Mouse (Mus musculus) neural tube, embryonic 11.5 days (tissue): ENCODE measurements at regions not wholly inside any gene's neighbourhood (a gene's known extent, or its start where the extent isn't known, plus 50 kb on each side); places are given as distances from the start of the nearest gene placed in this dataset.

Experiments
- ATAC-seq: fragments of 200-750 bp; cut with Nextera tagmentation; 2 replicates; pipeline ENCODE4 v1.8.0; 2017; ENCODE audit warnings: moderate number of reproducible peaks, mild to moderate bottlenecking, moderate TSS enrichment, moderate library complexity; ENCODE audit not compliant: insufficient read depth, low FRiP score, low TSS enrichment
- DNase-seq: peaks from one replicate; pipeline ENCODE4 v3.0.0-alpha.2; 2015; ENCODE audit warnings: low spot score
- H3K27ac ChIP-seq: fragments of 300-500 bp; sonication (generic); 2 replicates; pipeline ENCODE4 v1.5.1; 2014; ENCODE audit warnings: low read depth, mild to moderate bottlenecking, low read length
- H3K27me3 ChIP-seq: fragments of 300-500 bp; sonication (generic); 2 replicates; pipeline ENCODE4 v1.6.1; 2014; ENCODE audit warnings: mild to moderate bottlenecking, low read length, mixed read lengths; ENCODE audit not compliant: control insufficient read depth, insufficient read depth
- H3K36me3 ChIP-seq: fragments of 300-500 bp; sonication (generic); 2 replicates; pipeline ENCODE4 v1.6.1; 2014; ENCODE audit warnings: mild to moderate bottlenecking, low read length, moderate library complexity, mixed read lengths; ENCODE audit not compliant: control insufficient read depth, insufficient read depth
- H3K4me1 ChIP-seq: fragments of 300-500 bp; sonication (generic); 2 replicates; pipeline ENCODE4 v1.6.1; 2014; ENCODE audit warnings: low read length, mixed read lengths; ENCODE audit not compliant: control insufficient read depth, insufficient read depth
- H3K4me2 ChIP-seq: fragments of 300-500 bp; sonication (generic); 2 replicates; pipeline ENCODE4 v1.6.1; 2014; ENCODE audit warnings: low read depth, mild to moderate bottlenecking, moderate library complexity
- H3K4me3 ChIP-seq: fragments of 300-500 bp; sonication (generic); 2 replicates; pipeline ENCODE4 v1.5.1; 2014; ENCODE audit warnings: low read depth, low read length
- H3K9ac ChIP-seq: fragments of 300-500 bp; sonication (generic); 2 replicates; pipeline ENCODE4 v1.6.1; 2014; ENCODE audit warnings: mild to moderate bottlenecking, low read length
- H3K9me3 ChIP-seq: fragments of 300-500 bp; sonication (generic); 2 replicates; pipeline ENCODE4 v1.6.1; 2016; ENCODE audit warnings: low read length; ENCODE audit not compliant: control insufficient read depth
- WGBS: fragments of 180-500 bp; shearing (Covaris S2); extraction: QIAGEN DNeasy Blood & Tissue Kit; methylation state at CpG from one replicate; pipeline ENCODE4 v1.1.7; 2014; 5-methylcytosine and 5-hydroxymethylcytosine counted together

DNA sequence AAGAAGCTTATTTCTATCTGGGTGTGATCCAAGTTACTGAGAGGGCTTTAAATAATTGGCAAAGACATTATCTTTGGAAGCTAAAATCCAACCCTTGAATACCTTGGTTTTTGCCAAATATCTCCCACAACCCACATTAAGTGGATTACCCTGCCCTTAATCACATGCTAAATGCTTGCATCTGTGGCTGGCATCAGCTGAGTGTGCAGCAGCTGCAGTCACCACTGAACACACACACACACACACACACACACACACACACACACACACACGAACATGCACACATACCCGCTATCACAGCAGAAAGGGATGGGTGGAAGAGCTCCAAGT, 124.7 kb upstream of the Cpeb2 start:
- H3K9me3 ChIP-seq: no peaks in the 10 kb centered on the region
- 89% methylated on average over 2 of the region's 2 CpGs for WGBS
- no peaks in the 10 kb centered on the region for H3K4me1 ChIP-seq
- no peaks in the 10 kb centered on the region for H3K36me3 ChIP-seq
- H3K4me2 ChIP-seq: no peak overlapping the region
- no peak overlapping the region for H3K9ac ChIP-seq
- no peak overlapping the region for H3K27ac ChIP-seq
- H3K4me3 ChIP-seq: no peak overlapping the region
- ATAC-seq (no peak), DNase-seq (no peak)
- H3K27me3 ChIP-seq: no peaks in the 10 kb centered on the region

DNA sequence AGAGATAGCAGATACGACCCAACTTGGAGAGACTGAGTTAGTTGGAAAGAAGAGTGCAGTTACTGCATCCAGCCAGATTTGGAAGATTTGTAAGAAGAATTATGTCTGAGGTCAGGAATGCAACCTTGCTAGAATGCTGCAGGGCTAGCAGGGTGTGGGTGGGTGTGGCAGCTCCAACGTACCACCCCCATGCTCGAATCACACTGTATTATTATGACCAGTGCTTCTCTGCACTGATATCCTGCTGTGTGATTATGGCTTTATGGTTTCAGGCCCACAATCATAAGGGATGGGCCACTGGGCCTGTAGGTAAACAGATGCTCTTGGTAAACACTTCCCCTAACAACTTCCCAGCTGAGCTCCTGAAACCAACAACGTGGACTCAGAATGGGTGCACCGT, 122.8 kb upstream of the Cpeb2 start:
- no peaks in the 10 kb centered on the region for H3K9me3 ChIP-seq
- H3K27ac ChIP-seq: no peak overlapping the region
- H3K4me1 ChIP-seq: no peaks in the 10 kb centered on the region
- H3K4me2 ChIP-seq: no peak overlapping the region
- DNase-seq (no peak), ATAC-seq (no peak)
- H3K36me3 ChIP-seq: no peaks in the 10 kb centered on the region
- H3K27me3 ChIP-seq: no peaks in the 10 kb centered on the region
- H3K4me3 ChIP-seq: no peak overlapping the region
- 67% methylated on average over 5 of the region's 5 CpGs for WGBS
- H3K9ac ChIP-seq: no peak overlapping the region

DNA sequence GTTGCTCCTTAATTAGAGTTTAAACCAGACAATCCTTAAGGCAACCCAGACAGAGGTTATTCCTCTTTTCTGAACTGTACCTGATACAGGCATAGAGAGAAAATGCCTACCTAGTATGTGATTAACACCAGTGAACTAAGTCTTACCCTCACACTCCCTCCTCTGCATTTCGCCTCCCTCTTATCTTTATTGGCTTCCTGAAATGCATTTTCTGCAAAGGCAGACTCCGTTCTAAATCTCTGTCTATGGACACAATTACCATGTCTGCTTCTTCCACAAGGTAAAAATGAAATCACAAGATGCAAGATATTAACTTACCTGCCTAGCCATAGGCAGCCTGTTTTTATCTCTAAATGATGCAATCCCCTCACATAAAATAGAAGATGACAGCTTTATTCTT, 121.2 kb upstream of the Cpeb2 start:
- 92% methylated on average over 2 of the region's 2 CpGs for WGBS
- H3K9ac ChIP-seq: no peak overlapping the region
- no peak overlapping the region for H3K4me3 ChIP-seq

DNA sequence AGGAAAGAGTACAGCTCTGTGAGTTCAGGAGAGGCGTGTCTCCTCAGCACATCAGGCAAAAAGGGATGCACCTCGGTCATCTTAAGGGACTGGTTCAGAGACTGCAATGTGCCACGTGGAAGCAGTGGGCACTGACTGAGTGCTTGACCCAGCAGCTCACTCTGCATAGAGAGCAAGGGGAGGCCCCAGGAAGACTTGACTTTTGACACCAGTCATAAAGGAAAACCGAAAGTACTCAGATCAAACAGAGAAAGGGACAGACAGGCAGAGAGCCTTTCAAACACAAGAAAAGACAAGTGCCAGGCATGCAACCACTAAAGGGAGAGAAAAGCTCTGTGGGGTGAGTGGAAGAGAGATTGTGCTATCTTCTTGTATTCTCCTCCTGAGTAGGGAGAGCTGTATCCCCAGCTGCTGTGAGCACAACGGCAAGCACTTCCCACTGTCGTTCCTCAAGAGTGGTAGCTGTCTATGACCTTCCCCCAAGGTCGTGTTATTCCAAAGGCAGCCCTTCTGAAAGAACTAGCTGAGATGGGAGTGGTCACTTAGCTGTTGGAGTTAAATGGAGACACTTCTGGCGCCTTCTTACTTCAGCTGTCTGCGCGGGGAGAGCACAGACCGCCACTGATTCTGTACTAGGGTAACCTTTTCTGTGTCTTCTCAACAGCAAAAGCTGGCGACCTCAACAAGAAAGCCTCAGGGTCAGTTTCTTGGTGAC, 119.4 kb upstream of the Cpeb2 start:
- Histone ChIP-seq H3K9me3 (no peaks in the 10 kb centered on the region), H3K27me3 (no peaks in the 10 kb centered on the region), H3K27ac (no peak overlapping the region), H3K9ac (no peak overlapping the region), H3K4me3 (no peak overlapping the region), H3K36me3 (no peaks in the 10 kb centered on the region), H3K4me2 (no peak overlapping the region), H3K4me1 (no peaks in the 10 kb centered on the region)
- WGBS: 82% methylated on average over 12 of the region's 12 CpGs
- ATAC-seq: no peak
- DNase-seq: no peak

More for the DNA sequence above, 121.2 kb upstream of the Cpeb2 start:
- ATAC-seq: no peak
- DNase-seq: no peak
- Histone ChIP-seq H3K9me3 (no peaks in the 10 kb centered on the region), H3K4me2 (no peak overlapping the region), H3K27ac (no peak overlapping the region), H3K27me3 (no peaks in the 10 kb centered on the region), H3K36me3 (no peaks in the 10 kb centered on the region), H3K4me1 (no peaks in the 10 kb centered on the region)

DNA sequence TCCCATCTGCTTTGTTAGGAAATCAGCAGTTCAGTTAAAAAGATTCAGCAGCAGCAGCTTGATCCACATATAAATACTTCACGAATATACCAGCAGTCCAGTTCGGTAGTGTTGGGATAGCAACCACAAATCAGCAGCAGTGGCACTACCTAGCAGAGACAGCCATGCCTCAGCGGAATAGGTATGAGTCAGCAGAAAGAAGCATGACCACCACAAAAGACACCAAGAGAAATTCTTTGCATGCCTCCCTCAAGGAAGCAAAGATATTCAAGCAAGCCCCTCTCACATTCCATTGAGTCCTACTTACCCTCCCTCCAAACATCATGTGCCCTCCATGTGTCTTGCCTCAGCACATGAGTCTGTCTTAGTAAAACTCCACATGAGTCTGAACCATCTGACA, 117.5 kb upstream of the Cpeb2 start:
- Histone ChIP-seq H3K9ac (no peak overlapping the region), H3K4me1 (no peaks in the 10 kb centered on the region), H3K9me3 (no peaks in the 10 kb centered on the region), H3K27me3 (no peaks in the 10 kb centered on the region), H3K27ac (no peak overlapping the region), H3K36me3 (no peaks in the 10 kb centered on the region), H3K4me3 (no peak overlapping the region), H3K4me2 (no peak overlapping the region)
- 94% methylated on average over 3 of the region's 3 CpGs for WGBS
- DNase-seq: no peak
- ATAC-seq: no peak

DNA sequence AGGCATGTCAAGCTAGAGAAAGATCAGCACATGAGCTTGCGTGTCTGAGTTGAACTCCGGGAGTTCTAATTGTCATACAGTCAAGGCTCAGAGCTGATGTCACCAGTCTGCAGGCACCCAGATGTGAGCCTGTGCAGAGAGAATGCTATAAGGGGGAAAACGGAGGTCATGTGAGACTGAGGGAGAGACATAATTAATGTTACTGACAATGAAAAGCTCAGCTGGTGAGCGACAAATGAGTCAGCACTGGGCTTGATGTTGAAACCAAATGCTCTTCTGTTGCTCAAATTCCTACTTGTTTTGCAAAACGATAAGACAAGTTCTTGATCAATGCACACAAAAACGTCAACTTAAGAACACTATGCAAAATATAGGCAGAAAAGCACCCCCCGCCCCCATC, 116.1 kb upstream of the Cpeb2 start:
- ATAC-seq: peak; percentile 60

DNA sequence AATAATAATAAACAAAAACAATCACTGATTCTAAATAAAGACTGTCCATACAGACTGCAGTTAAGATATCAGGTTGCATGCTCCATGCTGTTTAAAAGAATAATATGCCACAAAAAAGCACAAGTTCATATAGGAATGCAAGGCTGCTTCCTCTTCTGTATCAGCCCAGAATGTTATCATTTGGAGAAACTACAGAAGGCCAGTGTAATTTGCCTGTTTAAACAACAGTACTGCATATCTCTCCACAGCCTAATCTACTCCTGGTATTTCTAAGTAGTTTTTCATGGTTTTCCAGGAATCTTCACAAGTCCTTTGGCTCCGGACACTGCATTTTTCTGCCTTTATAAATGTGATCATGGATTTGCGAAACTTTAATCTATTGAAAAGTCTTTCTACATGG, 111.9 kb upstream of the Cpeb2 start:
- Histone ChIP-seq H3K9ac (no peak overlapping the region), H3K9me3 (no peaks in the 10 kb centered on the region), H3K27ac (no peak overlapping the region), H3K4me3 (no peak overlapping the region), H3K4me2 (no peak overlapping the region), H3K27me3 (no peaks in the 10 kb centered on the region), H3K4me1 (no peaks in the 10 kb centered on the region), H3K36me3 (no peaks in the 10 kb centered on the region)
- 98% methylated on average over 2 of the region's 2 CpGs for WGBS
- no peak for DNase-seq
- ATAC-seq: no peak

More for the DNA sequence above, 116.1 kb upstream of the Cpeb2 start:
- 62% methylated on average over 7 of the region's 7 CpGs for WGBS
- H3K27me3 ChIP-seq: no peaks in the 10 kb centered on the region
- no peaks in the 10 kb centered on the region for H3K9me3 ChIP-seq
- H3K36me3 ChIP-seq: no peaks in the 10 kb centered on the region
- no peaks in the 10 kb centered on the region for H3K4me1 ChIP-seq
- H3K9ac ChIP-seq: no peak overlapping the region
- no peak overlapping the region for H3K4me3 ChIP-seq
- DNase-seq: peak; percentile 16
- no peak overlapping the region for H3K4me2 ChIP-seq
- no peak overlapping the region for H3K27ac ChIP-seq

DNA sequence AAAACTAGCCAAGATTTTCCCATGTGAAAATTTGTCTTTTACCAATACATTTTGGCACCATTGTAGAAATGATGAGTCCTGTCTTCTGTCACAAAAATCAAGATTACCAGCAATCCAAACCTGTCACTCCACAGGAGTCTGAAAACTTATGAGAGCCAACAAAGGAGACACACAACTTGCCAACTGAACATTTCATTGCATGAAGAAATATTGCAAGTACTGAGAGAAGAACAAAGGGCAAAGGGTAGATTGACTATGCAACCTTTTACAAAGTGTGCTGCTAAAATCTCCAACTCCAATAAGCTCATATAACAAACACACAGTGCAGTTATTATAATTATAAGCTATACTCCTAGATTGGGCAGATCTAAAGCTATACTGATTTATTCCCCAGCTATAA, 108.7 kb upstream of the Cpeb2 start:
- no peak for ATAC-seq
- no peak overlapping the region for H3K9ac ChIP-seq

DNA sequence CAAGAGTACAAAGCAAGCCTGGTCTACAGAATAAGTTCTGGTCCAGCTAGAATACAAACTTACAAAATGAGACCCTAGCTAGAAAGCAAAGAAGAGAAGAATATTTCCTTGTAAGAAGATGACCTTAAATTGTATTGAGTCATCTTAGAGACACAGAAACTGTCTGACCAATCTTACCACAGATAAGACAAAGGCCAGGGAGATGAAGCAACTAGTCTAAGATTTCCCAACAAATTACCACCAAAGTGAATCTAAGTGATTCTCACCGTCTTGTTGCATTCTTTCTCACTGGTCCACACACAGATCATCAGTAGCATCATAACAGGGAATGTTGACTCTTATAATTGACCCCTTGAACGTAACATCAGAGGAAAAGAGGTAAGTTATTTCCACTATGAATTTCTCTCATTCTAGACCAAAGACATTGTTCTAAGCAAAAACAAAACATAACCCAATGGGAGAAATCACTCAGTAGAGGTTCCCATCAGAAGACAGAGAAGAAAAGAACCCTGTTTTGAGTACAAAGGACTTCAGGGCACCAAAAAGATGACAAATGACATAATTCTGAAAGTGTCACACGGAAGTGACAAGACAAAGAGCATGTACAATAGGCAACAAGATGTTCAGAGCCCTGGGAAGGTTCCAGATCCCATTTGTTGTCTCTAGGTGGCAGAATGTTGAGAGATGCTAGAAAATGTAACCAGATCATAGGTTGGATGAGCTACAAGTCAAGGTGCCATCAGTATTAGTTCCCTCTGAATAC, 107.0 kb upstream of the Cpeb2 start:
- no peak overlapping the region for H3K4me2 ChIP-seq
- H3K4me1 ChIP-seq: no peaks in the 10 kb centered on the region
- no peaks in the 10 kb centered on the region for H3K27me3 ChIP-seq
- no peak overlapping the region for H3K4me3 ChIP-seq
- H3K27ac ChIP-seq: no peak overlapping the region
- WGBS: 83% methylated on average over 3 of the region's 3 CpGs
- ATAC-seq (no peak), DNase-seq (no peak)
- no peaks in the 10 kb centered on the region for H3K36me3 ChIP-seq
- no peaks in the 10 kb centered on the region for H3K9me3 ChIP-seq
- no peak overlapping the region for H3K9ac ChIP-seq

More for the DNA sequence above, 108.7 kb upstream of the Cpeb2 start:
- H3K9me3 ChIP-seq: no peaks in the 10 kb centered on the region
- no peak for DNase-seq
- no peaks in the 10 kb centered on the region for H3K27me3 ChIP-seq
- no peak overlapping the region for H3K4me3 ChIP-seq
- H3K4me1 ChIP-seq: no peaks in the 10 kb centered on the region
- H3K36me3 ChIP-seq: no peaks in the 10 kb centered on the region
- no peak overlapping the region for H3K27ac ChIP-seq
- no peak overlapping the region for H3K4me2 ChIP-seq
